Mouse (Mus musculus) embryonic facial prominence, embryonic 13.5 days (tissue): ENCODE data around the gene Birc3. TPM values are rescaled to one million over a fixed set of nuclear protein-coding genes. Genes with fewer than 3 reads are reported as not detected.
"Not testable (repeated sequence)": the region's sequence is repeated elsewhere in the genome, so short reads cannot be mapped to it uniquely, and the experiment has no call there.

Source experiments
- ATAC-seq: fragments of 200-750 bp; cut with Nextera tagmentation; 2 replicates; pipeline ENCODE4 v1.8.0; 2017; ENCODE audit warnings: low read depth; ENCODE audit not compliant: insufficient number of reproducible peaks, insufficient read depth, low FRiP score, low TSS enrichment
- H3K27ac ChIP-seq: fragments of 300-500 bp; sonication (generic); 2 replicates; pipeline ENCODE4 v1.5.1; 2015; ENCODE audit warnings: moderate library complexity, mild to moderate bottlenecking, inconsistent platforms
- H3K27me3 ChIP-seq: fragments of 300-500 bp; sonication (generic); 2 replicates; pipeline ENCODE4 v1.6.1; 2015; ENCODE audit warnings: mild to moderate bottlenecking, inconsistent platforms
- H3K36me3 ChIP-seq: fragments of 300-500 bp; sonication (generic); 2 replicates; pipeline ENCODE4 v1.6.1; 2015; ENCODE audit warnings: mild to moderate bottlenecking, inconsistent platforms
- H3K4me1 ChIP-seq: fragments of 300-500 bp; sonication (generic); 2 replicates; pipeline ENCODE4 v1.6.1; 2015; ENCODE audit warnings: inconsistent platforms
- H3K4me2 ChIP-seq: fragments of 300-500 bp; sonication (generic); 2 replicates; pipeline ENCODE4 v1.6.1; 2015; ENCODE audit warnings: moderate library complexity, mild to moderate bottlenecking, inconsistent platforms
- H3K4me3 ChIP-seq: fragments of 300-500 bp; sonication (generic); 2 replicates; pipeline ENCODE4 v1.5.1; 2015; ENCODE audit warnings: mild to moderate bottlenecking, inconsistent platforms
- H3K9ac ChIP-seq: fragments of 300-500 bp; sonication (generic); 2 replicates; pipeline ENCODE4 v1.6.1; 2015; ENCODE audit warnings: mild to moderate bottlenecking, inconsistent platforms
- H3K9me3 ChIP-seq: fragments of 300-500 bp; sonication (generic); 2 replicates; pipeline ENCODE4 v1.6.1; 2016; ENCODE audit warnings: inconsistent platforms
- WGBS: fragments of 180-500 bp; shearing (Covaris S2); methylation state at CpG from one replicate; pipeline ENCODE4 v1.1.7; 2015; ENCODE audit warnings: mixed read lengths; 5-methylcytosine and 5-hydroxymethylcytosine counted together
- polyA plus RNA-seq: library from polyadenylated mRNA; unstranded; fragments of >200 nt; fragmentation: Nextera tagmentation; extraction: Ambion mirVana; gene quantifications from 2 replicates; pipeline ENCODE4 v1.2.1, GENCODE M21; 2015

Gene Birc3
- polyA plus RNA-seq, 1 experiment from 2014 or later: 15.6 TPM

GRCm38 (mm10) chr9:7891177-7891576 lies 18.2 kb upstream of the Birc3 start:
- 76% methylated on average over 1 of the region's 1 CpGs for WGBS
- Histone ChIP-seq H3K9me3 (no peaks in the 10 kb centered on the region), H3K4me2 (no peak overlapping the region), H3K27me3 (no peaks in the 10 kb centered on the region), H3K36me3 (no peaks in the 10 kb centered on the region), H3K27ac (no peak overlapping the region), H3K4me1 (no peaks in the 10 kb centered on the region), H3K9ac (no peak overlapping the region), H3K4me3 (no peak overlapping the region)
- ATAC-seq: no peak

GRCm38 (mm10) chr9:7884346-7884745 lies 11.4 kb upstream of the Birc3 start:
- H3K27me3 ChIP-seq: no peaks in the 10 kb centered on the region
- no peak for ATAC-seq
- WGBS: 92% methylated on average over 3 of the region's 3 CpGs
- no peak overlapping the region for H3K4me2 ChIP-seq
- H3K4me1 ChIP-seq: no peaks in the 10 kb centered on the region
- no peak overlapping the region for H3K4me3 ChIP-seq
- no peak overlapping the region for H3K9ac ChIP-seq
- H3K9me3 ChIP-seq: no peaks in the 10 kb centered on the region; the same call in 1 of the 2 replicates
- no peak overlapping the region for H3K27ac ChIP-seq
- no peaks in the 10 kb centered on the region; the same call in 1 of the 2 replicates for H3K36me3 ChIP-seq

- WGBS: 97% methylated on average over 1 of the region's 1 CpGs
- Histone ChIP-seq H3K27ac (no peak overlapping the region), H3K4me2 (no peak overlapping the region), H3K4me3 (no peak overlapping the region), H3K27me3 (no peaks in the 10 kb centered on the region), H3K9me3 (no peaks in the 10 kb centered on the region; the same call in 1 of the 2 replicates), H3K36me3 (no peaks in the 10 kb centered on the region; the same call in 1 of the 2 replicates), H3K4me1 (no peaks in the 10 kb centered on the region), H3K9ac (no peak overlapping the region)
- ATAC-seq: no peak
These were observed 9.4 kb upstream of the Birc3 start for GRCm38 (mm10) chr9:7882304-7882865.

GRCm38 (mm10) chr9:7873511-7874211 lies 675 bp upstream of the Birc3 start:
- H3K9me3 ChIP-seq: no peaks in the 10 kb centered on the region
- H3K36me3 ChIP-seq: no peaks in the 10 kb centered on the region
- H3K4me3 ChIP-seq: no peak overlapping the region
- peak overlapping the region; percentile 44; the same call in 1 of the 2 replicates for H3K27ac ChIP-seq
- peak overlapping the region; percentile 82; the same call in 1 of the 2 replicates for H3K4me2 ChIP-seq
- no peaks in the 10 kb centered on the region for H3K27me3 ChIP-seq
- WGBS: 87% methylated on average over 8 of the region's 8 CpGs
- H3K4me1 ChIP-seq: peaks cover 11% of the 10 kb centered on the region; the same call in 1 of the 2 replicates
- no peak for ATAC-seq
- H3K9ac ChIP-seq: no peak overlapping the region

- peak overlapping the region; percentile 87 for H3K27ac ChIP-seq
- no peak for ATAC-seq
- H3K4me1 ChIP-seq: peaks cover 11% of the 10 kb centered on the region; the same call in 1 of the 2 replicates
- peak overlapping the region; percentile 82 for H3K4me2 ChIP-seq
- H3K9me3 ChIP-seq: peaks cover 6% of the 10 kb centered on the region; the same call in 1 of the 2 replicates
- no peaks in the 10 kb centered on the region for H3K27me3 ChIP-seq
- peaks cover 8% of the 10 kb centered on the region for H3K36me3 ChIP-seq
- peak overlapping the region; percentile 82 for H3K9ac ChIP-seq
- 14% methylated on average over 23 of the region's 23 CpGs for WGBS
- peak overlapping the region; percentile 65 for H3K4me3 ChIP-seq
These were observed 777 bp downstream of the Birc3 start for GRCm38 (mm10) chr9:7872044-7872774.

- no peak overlapping the region for H3K27ac ChIP-seq
These were observed 1.5 kb downstream of the Birc3 start for GRCm38 (mm10) chr9:7871316-7872043.

GRCm38 (mm10) chr9:7870556-7871315 lies 2.2 kb downstream of the Birc3 start:
- Histone ChIP-seq H3K9me3 (peaks cover 8% of the 10 kb centered on the region; the same call in 1 of the 2 replicates), H3K27ac (no peak overlapping the region), H3K36me3 (peaks cover 10% of the 10 kb centered on the region), H3K9ac (no peak overlapping the region), H3K27me3 (no peaks in the 10 kb centered on the region), H3K4me3 (no peak overlapping the region), H3K4me2 (no peak overlapping the region), H3K4me1 (peaks cover 11% of the 10 kb centered on the region; the same call in 1 of the 2 replicates)
- ATAC-seq: no peak
- WGBS: 87% methylated on average over 10 of the region's 10 CpGs

More at GRCm38 (mm10) chr9:7871316-7872043, 1.5 kb downstream of the Birc3 start:
- Histone ChIP-seq H3K4me1 (peaks cover 11% of the 10 kb centered on the region; the same call in 1 of the 2 replicates), H3K9me3 (peaks cover 8% of the 10 kb centered on the region; the same call in 1 of the 2 replicates), H3K27me3 (no peaks in the 10 kb centered on the region), H3K36me3 (peaks cover 10% of the 10 kb centered on the region), H3K9ac (no peak overlapping the region), H3K4me3 (peak overlapping the region; percentile 65), H3K4me2 (peak overlapping the region; percentile 82)
- ATAC-seq: no peak
- 36% methylated on average over 4 of the region's 4 CpGs for WGBS

- Histone ChIP-seq H3K9ac (no peak overlapping the region), H3K4me2 (no peak overlapping the region), H3K9me3 (peaks cover 8% of the 10 kb centered on the region; the same call in 1 of the 2 replicates), H3K4me3 (no peak overlapping the region), H3K36me3 (peaks cover 10% of the 10 kb centered on the region), H3K27me3 (no peaks in the 10 kb centered on the region), H3K4me1 (peaks cover 11% of the 10 kb centered on the region; the same call in 1 of the 2 replicates), H3K27ac (no peak overlapping the region)
- WGBS: 96% methylated on average over 4 of the region's 4 CpGs
- no peak for ATAC-seq
These were observed 4.0 kb downstream of the Birc3 start for GRCm38 (mm10) chr9:7868838-7869491.

- no peak for ATAC-seq
- Histone ChIP-seq H3K27me3 (no peaks in the 10 kb centered on the region), H3K9me3 (peaks cover 8% of the 10 kb centered on the region; the same call in 1 of the 2 replicates), H3K4me3 (no peak overlapping the region), H3K27ac (no peak overlapping the region), H3K36me3 (peaks cover 10% of the 10 kb centered on the region), H3K4me2 (no peak overlapping the region), H3K9ac (no peak overlapping the region), H3K4me1 (peaks cover 8% of the 10 kb centered on the region; the same call in 1 of the 2 replicates)
- WGBS: 94% methylated on average over 3 of the region's 3 CpGs
These were observed 5.0 kb downstream of the Birc3 start for GRCm38 (mm10) chr9:7867981-7868380.

- not testable (repeated sequence) for H3K9ac ChIP-seq, ATAC-seq, H3K9me3 ChIP-seq, H3K4me2 ChIP-seq, H3K4me1 ChIP-seq, H3K36me3 ChIP-seq, H3K4me3 ChIP-seq, H3K27ac ChIP-seq, H3K27me3 ChIP-seq
- 82% methylated on average over 2 of the region's 2 CpGs for WGBS
These were observed 6.0 kb downstream of the Birc3 start for GRCm38 (mm10) chr9:7866981-7867380.
